Mouse (Mus musculus): ENCODE measurements around the gene H1foo. TPM values are rescaled to one million over a fixed set of nuclear protein-coding genes. Genes with fewer than 3 reads are reported as not detected.
A peak's percentile ranks its signal among the peaks of the same experiment; 100 is the strongest.

Gene H1foo
- total and polyA plus RNA-seq, 2 experiments from 2014 or later = not detected

DNA sequence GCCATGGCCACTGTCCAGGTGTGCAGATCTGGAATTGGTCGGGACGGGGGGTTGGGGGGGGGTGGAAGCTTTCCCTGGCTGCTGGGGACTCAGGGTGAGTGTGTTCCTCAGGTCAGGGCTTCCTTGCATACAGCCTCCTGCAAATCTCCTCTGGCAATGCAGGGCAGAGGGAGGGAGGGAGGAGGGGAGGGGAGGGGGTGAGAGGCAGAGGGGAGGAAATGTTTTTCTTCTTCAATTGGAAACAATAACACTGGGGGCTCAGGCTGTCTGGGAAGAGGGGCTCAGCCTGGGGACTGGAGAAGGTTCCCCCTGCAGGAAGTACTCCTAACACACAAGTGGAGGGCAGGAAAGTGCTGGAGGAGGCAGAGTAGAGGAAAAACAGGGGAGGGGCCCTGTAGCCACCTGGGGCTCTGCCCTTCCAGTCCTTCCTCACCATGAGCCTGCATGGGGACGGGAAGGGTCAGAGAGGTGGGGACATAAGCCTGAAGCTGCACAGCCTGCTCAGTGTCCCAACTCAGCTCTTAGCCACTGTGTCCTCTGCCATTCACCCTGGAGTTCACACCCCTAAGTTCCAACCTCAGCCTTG lies 53.1 kb downstream of the H1foo start:
- WGBS = 31% methylated on average over 3 of the region's 3 CpGs
- H3K36me3 ChIP-seq (replicated peaks; ENCODE audit: control insufficient read depth, insufficient read depth, low read length) = no peaks in the 10 kb centered on the region
- H3K4me1 ChIP-seq (ENCODE audit: control insufficient read depth, insufficient read depth) = 0 out of 2 replicates have a peak, but pooled peaks cover 5% of the 10 kb centered on the region
- TF ChIP-seq EP300 (IDR thresholded peaks at IDR 0.05; ENCODE audit: low read depth) (no peak), CTCF (IDR thresholded peaks at IDR 0.05; ENCODE audit: low read depth) (no peak)
- H3K9ac ChIP-seq (replicated peaks; ENCODE audit: low read depth, low read length) = no peak overlapping the region
- peaks cover 20% of the 10 kb centered on the region for H3K27me3 ChIP-seq (ENCODE audit: control insufficient read depth, insufficient read depth, low read length)
- no peak overlapping the region for H3K4me2 ChIP-seq (ENCODE audit: low read depth, low read length)
- ATAC-seq (ENCODE audit: insufficient read depth, low read depth) (no peak), DNase-seq (ENCODE audit: low spot score) (no peak)
- no peak overlapping the region for H3K4me3 ChIP-seq (ENCODE audit: low read depth, low read length)
- H3K9me3 ChIP-seq (replicated peaks; ENCODE audit: control insufficient read depth, low read length) = peaks cover 11% of the 10 kb centered on the region
- peak overlapping the region; percentile 77 for H3K27ac ChIP-seq (ENCODE audit: low read depth)

DNA sequence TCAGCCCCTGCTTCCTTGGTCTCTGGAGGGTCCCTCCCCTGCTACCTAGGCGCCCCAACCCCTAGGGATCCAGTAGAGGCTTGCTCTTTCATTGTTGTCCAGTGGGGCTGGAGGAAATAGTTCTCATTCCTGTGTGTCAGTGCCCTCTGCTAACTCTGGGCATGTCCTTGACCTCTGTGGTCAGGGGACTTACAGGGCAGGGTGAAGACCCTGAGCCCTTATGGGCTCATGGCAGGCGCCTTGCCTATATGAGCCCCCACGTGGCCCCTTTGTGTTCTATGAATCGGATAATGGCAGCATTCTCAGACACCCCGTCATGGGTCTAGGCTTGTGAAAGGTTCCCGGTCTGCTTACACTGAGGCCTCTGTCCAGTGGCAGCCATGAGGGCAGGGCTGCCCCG lies 54.0 kb downstream of the H1foo start:
- Histone ChIP-seq H3K27ac (ENCODE audit: low read depth) (peak overlapping the region; percentile 77), H3K9ac (replicated peaks; ENCODE audit: low read depth, low read length) (no peak overlapping the region), H3K4me2 (ENCODE audit: low read depth, low read length) (no peak overlapping the region), H3K4me3 (ENCODE audit: low read depth, low read length) (no peak overlapping the region), H3K27me3 (ENCODE audit: control insufficient read depth, insufficient read depth, low read length) (peaks cover 10% of the 10 kb centered on the region), H3K4me1 (ENCODE audit: control insufficient read depth, insufficient read depth) (peaks cover 9% of the 10 kb centered on the region), H3K9me3 (replicated peaks; ENCODE audit: control insufficient read depth, low read length) (peaks cover 11% of the 10 kb centered on the region), H3K36me3 (replicated peaks; ENCODE audit: control insufficient read depth, insufficient read depth, low read length) (no peaks in the 10 kb centered on the region)
- no peak for ATAC-seq (ENCODE audit: insufficient read depth, low read depth)
- no peak for TF ChIP-seq CTCF (IDR thresholded peaks at IDR 0.05; ENCODE audit: low read depth)
- no peak for TF ChIP-seq EP300 (IDR thresholded peaks at IDR 0.05; ENCODE audit: low read depth)
- DNase-seq (ENCODE audit: low spot score) = no peak
- WGBS = 73% methylated on average over 7 of the region's 7 CpGs

DNA sequence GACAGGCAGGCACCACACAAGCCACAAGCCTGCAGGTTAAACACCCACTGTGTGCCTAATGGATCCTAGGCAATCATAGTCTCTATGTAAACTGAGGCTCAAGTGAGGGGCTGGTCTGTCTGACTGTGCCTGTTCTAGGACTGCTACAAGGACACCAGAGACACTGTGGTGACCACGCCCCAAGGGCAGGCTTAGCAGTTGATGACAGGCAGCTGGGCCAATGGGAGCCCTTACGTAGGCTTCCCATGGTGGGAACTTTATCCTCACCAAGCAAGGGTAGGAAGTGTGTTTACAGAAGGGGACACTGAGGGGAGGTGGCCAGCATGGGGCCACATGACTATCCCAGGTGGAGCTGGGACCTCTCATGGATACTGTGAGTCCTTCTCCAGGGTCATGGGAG lies 54.5 kb downstream of the H1foo start:
- ATAC-seq (ENCODE audit: insufficient read depth, low read depth) (no peak), DNase-seq (ENCODE audit: low spot score) (no peak)
- Histone ChIP-seq H3K9me3 (replicated peaks; ENCODE audit: control insufficient read depth, low read length) (peaks cover 10% of the 10 kb centered on the region), H3K36me3 (replicated peaks; ENCODE audit: control insufficient read depth, insufficient read depth, low read length) (no peaks in the 10 kb centered on the region), H3K4me1 (ENCODE audit: control insufficient read depth, insufficient read depth) (peaks cover 14% of the 10 kb centered on the region), H3K9ac (replicated peaks; ENCODE audit: low read depth, low read length) (no peak overlapping the region), H3K4me2 (ENCODE audit: low read depth, low read length) (no peak overlapping the region), H3K4me3 (ENCODE audit: low read depth, low read length) (no peak overlapping the region), H3K27me3 (ENCODE audit: control insufficient read depth, insufficient read depth, low read length) (peaks cover 6% of the 10 kb centered on the region), H3K27ac (ENCODE audit: low read depth) (peak overlapping the region; percentile 77)
- TF ChIP-seq CTCF (IDR thresholded peaks at IDR 0.05; ENCODE audit: low read depth) (no peak), EP300 (IDR thresholded peaks at IDR 0.05; ENCODE audit: low read depth) (no peak)
- 82% methylated on average over 2 of the region's 2 CpGs for WGBS

Other genes starting within 250 kb of the H1foo start
- gene Tmem40, start 182.5 kb upstream of the H1foo start, total RNA-seq (2014; rRNA removed; ENCODE audit: low replicate concordance) = 0.23 and 2.3 TPM in 2 replicates
- gene Tmem40, start 182.5 kb upstream of the H1foo start, polyA plus RNA-seq (2015; fragmentation: Nextera tagmentation; extraction: Ambion mirVana) = 0.26 and 0.40 TPM in 2 replicates
- gene Cand2, start 170.4 kb upstream of the H1foo start, total RNA-seq (2014; rRNA removed; ENCODE audit: low replicate concordance) = 50.9 and 56.5 TPM in 2 replicates
- gene Cand2, start 170.4 kb upstream of the H1foo start, polyA plus RNA-seq (2015; fragmentation: Nextera tagmentation; extraction: Ambion mirVana) = 29.2 and 30.0 TPM in 2 replicates
- 1,019 and 1,034 TPM in 2 replicates for gene Rpl32, start 136.2 kb upstream of the H1foo start, total RNA-seq (2014; rRNA removed; ENCODE audit: low replicate concordance)
- gene Rpl32, start 136.2 kb upstream of the H1foo start, polyA plus RNA-seq (2015; fragmentation: Nextera tagmentation; extraction: Ambion mirVana) = 1,074 and 1,115 TPM in 2 replicates
- gene Efcab12, start 106.5 kb upstream of the H1foo start, total RNA-seq (2014; rRNA removed; ENCODE audit: low replicate concordance) = 1.5 TPM in 1 of 2 replicates, not detected in the other
- 0.29 and 0.30 TPM in 2 replicates for gene Efcab12, start 106.5 kb upstream of the H1foo start, polyA plus RNA-seq (2015; fragmentation: Nextera tagmentation; extraction: Ambion mirVana)
- 1.2 and 1.5 TPM in 2 replicates for gene Mbd4, start 91.6 kb upstream of the H1foo start, total RNA-seq (2014; rRNA removed; ENCODE audit: low replicate concordance)
- gene Mbd4, start 91.6 kb upstream of the H1foo start, polyA plus RNA-seq (2015; fragmentation: Nextera tagmentation; extraction: Ambion mirVana) = 3.4 and 4.8 TPM in 2 replicates
- gene Ift122, start 91.5 kb upstream of the H1foo start, total RNA-seq (2014; rRNA removed; ENCODE audit: low replicate concordance) = 17.8 and 25.8 TPM in 2 replicates
- gene Ift122, start 91.5 kb upstream of the H1foo start, polyA plus RNA-seq (2015; fragmentation: Nextera tagmentation; extraction: Ambion mirVana) = 13.3 and 13.5 TPM in 2 replicates
- 1.3 TPM in 1 of 2 replicates, not detected in the other for gene Rho, start 13.2 kb upstream of the H1foo start, total RNA-seq (2014; rRNA removed; ENCODE audit: low replicate concordance)
- gene Rho, start 13.2 kb upstream of the H1foo start, polyA plus RNA-seq (2015; fragmentation: Nextera tagmentation; extraction: Ambion mirVana) = 0.04 TPM in 1 of 2 replicates, not detected in the other
- gene Plxnd1, start 50.1 kb downstream of the H1foo start, total RNA-seq (2014; rRNA removed; ENCODE audit: low replicate concordance) = 82.4 and 166 TPM in 2 replicates
- gene Plxnd1, start 50.1 kb downstream of the H1foo start, polyA plus RNA-seq (2015; fragmentation: Nextera tagmentation; extraction: Ambion mirVana) = 28.1 and 37.7 TPM in 2 replicates
- 21.1 and 26.9 TPM in 2 replicates for gene Tmcc1, start 248.5 kb downstream of the H1foo start, total RNA-seq (2014; rRNA removed; ENCODE audit: low replicate concordance)
- 6.9 and 7.8 TPM in 2 replicates for gene Tmcc1, start 248.5 kb downstream of the H1foo start, polyA plus RNA-seq (2015; fragmentation: Nextera tagmentation; extraction: Ambion mirVana)

Data from heart, postnatal 0 days (tissue).